Mouse (Mus musculus) C2C12 (cell line): ENCODE measurements around the gene Chsy1.

ENCODE experiments used
- CTCF ChIP-seq: IDR thresholded peaks from one replicate; pipeline ENCODE4 v1.5.1; 2011; ENCODE audit not compliant: control insufficient read depth, insufficient read depth, insufficient read length
- MYOD1 ChIP-seq: IDR thresholded peaks from one replicate; pipeline ENCODE4 v1.6.1; 2011; ENCODE audit warnings: low read depth; ENCODE audit not compliant: control insufficient read depth, insufficient read length
- MYOG ChIP-seq: IDR thresholded peaks from one replicate; pipeline ENCODE4 v1.6.1; 2011; ENCODE audit not compliant: control insufficient read depth, insufficient read length; ENCODE audit errors: extremely low read depth

GRCm38 (mm10) chr7:66140095-66140494 lies 30.8 kb downstream of the Chsy1 start:
- no peak for TF ChIP-seq CTCF
- no peak for TF ChIP-seq MYOD1
- no peak for TF ChIP-seq MYOG
